Comparison of ENCODE assay signal across 15 mouse cellular contexts in the genomic region with DNA sequence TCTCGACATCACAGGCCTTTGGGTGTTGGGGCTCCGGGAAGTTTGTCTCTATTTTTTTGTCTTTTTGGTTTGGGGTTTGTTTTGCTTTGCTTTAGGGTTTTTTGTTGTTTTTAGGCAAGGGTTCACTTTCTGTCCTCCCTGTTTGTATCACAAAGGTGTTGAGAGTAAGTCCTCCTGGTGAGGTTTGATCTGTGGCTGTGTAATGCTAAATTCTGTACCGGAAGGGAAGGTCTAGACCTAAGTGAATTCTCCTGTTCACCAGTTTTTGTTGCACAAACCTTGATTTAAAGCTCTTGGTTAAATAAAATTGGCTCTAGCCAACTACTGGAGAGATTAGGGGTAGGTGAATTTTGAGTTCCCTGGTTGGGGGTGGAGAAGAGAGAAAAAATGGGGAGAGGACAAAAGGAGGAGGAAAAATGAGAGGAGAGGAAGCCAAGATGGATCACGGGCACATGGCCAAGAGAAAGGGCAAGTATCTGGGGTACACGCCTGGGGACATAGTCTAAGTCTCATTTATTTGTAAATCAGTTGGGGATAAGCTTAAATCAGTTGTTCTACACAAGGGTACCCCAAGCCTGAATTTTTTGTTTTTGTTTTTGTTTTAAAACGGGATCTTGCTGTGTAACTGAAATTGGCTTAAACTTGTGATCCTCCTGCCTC. TPM values are rescaled to one million over a fixed set of nuclear protein-coding genes. Genes with fewer than 3 reads are reported as not detected.
A peak's percentile ranks its signal among the peaks of the same experiment; 100 is the strongest.
DNase-seq lines count a peak whose midpoint lies in the region; ATAC-seq lines count a peak whose summit lies in the region.
"Had no signal": no experiment of that assay in that cellular context is flagged by ENCODE, and none has a peak within 500 bp of the region (broad histone marks: within the 10 kb centered on the region; RNA-seq: fewer than 3 reads in every experiment).

No protein-coding gene starts in this region.

- no peaks in the 10 kb centered on the region for H3K27me3 ChIP-seq in embryonic facial prominence, embryonic 12.5 days
- no peaks in the 10 kb centered on the region for H3K27me3 ChIP-seq in embryonic facial prominence, embryonic 10.5 days (replicated peaks; ENCODE audit: low read depth, poor library complexity, severe bottlenecking)
- H3K27me3 ChIP-seq in kidney, embryonic 14.5 days (ENCODE audit: control insufficient read depth, insufficient read depth, low read length) = no peaks in the 10 kb centered on the region
- H3K27me3 ChIP-seq in neural tube, embryonic 13.5 days = no peaks in the 10 kb centered on the region
- H3K27me3 ChIP-seq: hindbrain, embryonic 12.5 days; liver, embryonic 13.5 days; midbrain, embryonic 12.5 days; stomach, embryonic 15.5 days had no signal

- H3K36me3 ChIP-seq in embryonic facial prominence, embryonic 12.5 days = peaks cover 33% of the 10 kb centered on the region
- peaks cover 58% of the 10 kb centered on the region for H3K36me3 ChIP-seq in embryonic facial prominence, embryonic 10.5 days (replicated peaks)
- H3K36me3 ChIP-seq in kidney, embryonic 14.5 days (ENCODE audit: control insufficient read depth, insufficient read depth, low read length) = peaks cover 37% of the 10 kb centered on the region
- H3K36me3 ChIP-seq in neural tube, embryonic 13.5 days = peaks cover 39% of the 10 kb centered on the region

- no peaks in the 10 kb centered on the region for H3K9me3 ChIP-seq in embryonic facial prominence, embryonic 12.5 days
- H3K9me3 ChIP-seq in embryonic facial prominence, embryonic 10.5 days = no peaks in the 10 kb centered on the region
- no peaks in the 10 kb centered on the region for H3K9me3 ChIP-seq in kidney, embryonic 14.5 days (ENCODE audit: control insufficient read depth, low read length)
- no peaks in the 10 kb centered on the region for H3K9me3 ChIP-seq in neural tube, embryonic 13.5 days
- H3K9me3 ChIP-seq: hindbrain, embryonic 12.5 days; liver, embryonic 13.5 days; midbrain, embryonic 12.5 days; stomach, embryonic 15.5 days had no signal

- 89% methylated on average over 6 of the region's 6 CpGs for WGBS in embryonic facial prominence, embryonic 12.5 days
- WGBS in embryonic facial prominence, embryonic 10.5 days = 92% methylated on average over 6 of the region's 6 CpGs
- WGBS in kidney, embryonic 14.5 days = 92% methylated on average over 6 of the region's 6 CpGs
- WGBS in neural tube, embryonic 13.5 days = 90% methylated on average over 6 of the region's 6 CpGs

- no peak for DNase-seq in embryonic facial prominence, embryonic 10.5 days (ENCODE audit: low spot score)
- DNase-seq in kidney, adult 18-20 months = peak; percentile 26
- DNase-seq in neural tube, embryonic 10.5 days (ENCODE audit: extremely low spot score, low spot score) = no peak
- DNase-seq in gastrocnemius, postnatal 10 days = no peak
- DNase-seq in frontal cortex, adult 2 months (ENCODE audit: extremely low spot score in 1 of 2, low spot score in 1 of 2) = no peak
- DNase-seq: liver, embryonic 13.5 days; thymus, postnatal 14 days had no signal

- 0 out of 2 replicates have a peak overlapping the region, but pooled peaks have one; percentile 50 for H3K27ac ChIP-seq in embryonic facial prominence, embryonic 12.5 days
- H3K27ac ChIP-seq in embryonic facial prominence, embryonic 10.5 days (replicated peaks) = no peak overlapping the region
- no peak overlapping the region for H3K27ac ChIP-seq in kidney, embryonic 14.5 days (ENCODE audit: low read depth, low read length)
- peak overlapping the region; percentile 38; the same call in 1 of the 2 replicates for H3K27ac ChIP-seq in neural tube, embryonic 13.5 days (replicated peaks)
- H3K27ac ChIP-seq: liver, embryonic 13.5 days; midbrain, embryonic 12.5 days; stomach, embryonic 15.5 days had no signal

- H3K4me2 ChIP-seq in embryonic facial prominence, embryonic 12.5 days (replicated peaks) = no peak overlapping the region
- H3K4me2 ChIP-seq in kidney, embryonic 14.5 days (replicated peaks; ENCODE audit: low read depth, low read length) = no peak overlapping the region
- H3K4me2 ChIP-seq in neural tube, embryonic 13.5 days = no peak overlapping the region
- H3K4me2 ChIP-seq: heart, embryonic 11.5 days; hindbrain, embryonic 12.5 days; liver, embryonic 13.5 days; midbrain, embryonic 12.5 days had no signal

- no peak overlapping the region for H3K4me3 ChIP-seq in embryonic facial prominence, embryonic 12.5 days
- no peak overlapping the region for H3K4me3 ChIP-seq in embryonic facial prominence, embryonic 10.5 days
- no peak overlapping the region for H3K4me3 ChIP-seq in kidney, embryonic 14.5 days (ENCODE audit: low read length)
- H3K4me3 ChIP-seq in neural tube, embryonic 13.5 days = no peak overlapping the region
- H3K4me3 ChIP-seq: hindbrain, embryonic 12.5 days; liver, embryonic 13.5 days; midbrain, embryonic 12.5 days; myocyte; stomach, embryonic 15.5 days had no signal

- H3K9ac ChIP-seq in embryonic facial prominence, embryonic 12.5 days = no peak overlapping the region
- no peak overlapping the region for H3K9ac ChIP-seq in kidney, embryonic 14.5 days (ENCODE audit: low read depth, low read length)
- no peak overlapping the region for H3K9ac ChIP-seq in neural tube, embryonic 13.5 days
- H3K9ac ChIP-seq: liver, embryonic 13.5 days; midbrain, embryonic 12.5 days; stomach, embryonic 15.5 days had no signal

- H3K4me1 ChIP-seq in embryonic facial prominence, embryonic 12.5 days = peaks cover 24% of the 10 kb centered on the region; the same call in 1 of the 2 replicates
- peaks cover 25% of the 10 kb centered on the region for H3K4me1 ChIP-seq in embryonic facial prominence, embryonic 10.5 days
- peaks cover 19% of the 10 kb centered on the region for H3K4me1 ChIP-seq in kidney, embryonic 14.5 days (ENCODE audit: control insufficient read depth, insufficient read depth, low read length)
- peaks cover 14% of the 10 kb centered on the region; the same call in 1 of the 2 replicates for H3K4me1 ChIP-seq in neural tube, embryonic 13.5 days (replicated peaks)
- H3K4me1 ChIP-seq: midbrain, embryonic 12.5 days had no signal

- no peak for ATAC-seq in embryonic facial prominence, embryonic 12.5 days (ENCODE audit: insufficient number of reproducible peaks, insufficient read depth, low FRiP score, low TSS enrichment)
- ATAC-seq in kidney, embryonic 14.5 days (ENCODE audit: low FRiP score, low TSS enrichment) = no peak
- no peak for ATAC-seq in neural tube, embryonic 13.5 days (ENCODE audit: low read depth)

RNA-seq across cellular contexts. Expression of a gene that starts 18.7 kb away (rescaled TPM):
- polyA plus RNA-seq in embryonic facial prominence, embryonic 12.5 days (2016; fragmentation: Nextera tagmentation; extraction: Ambion mirVana) = 15.8 and 17.4 TPM in 2 replicates
- polyA plus RNA-seq in embryonic facial prominence, embryonic 10.5 days (2016; fragmentation: Nextera tagmentation; extraction: Ambion mirVana) = 18.6 and 20.8 TPM in 2 replicates
- 13.4 and 26.6 TPM in 2 replicates for polyA plus RNA-seq in kidney, embryonic 14.5 days (2014; fragmentation: Nextera tagmentation; extraction: Ambion mirVana)
- polyA plus RNA-seq in neural tube, embryonic 13.5 days (2015; fragmentation: Nextera tagmentation; extraction: Ambion mirVana) = 23.5 and 28.4 TPM in 2 replicates
- 10 to 100 TPM; 57.4 to 57.6 TPM for total RNA-seq in gastrocnemius, postnatal 10 days (2021)
- polyA plus RNA-seq in frontal cortex, adult 2 months (2012; rRNA removed) = 18.5 and 19.4 TPM in 2 replicates

RNA-seq across cellular contexts. Expression of a gene that starts 32.3 kb away (rescaled TPM):
- 41.8 and 44.7 TPM in 2 replicates for polyA plus RNA-seq in embryonic facial prominence, embryonic 12.5 days (2016; fragmentation: Nextera tagmentation; extraction: Ambion mirVana)
- 41.7 and 42.8 TPM in 2 replicates for polyA plus RNA-seq in embryonic facial prominence, embryonic 10.5 days (2016; fragmentation: Nextera tagmentation; extraction: Ambion mirVana)
- polyA plus RNA-seq in kidney, embryonic 14.5 days (2014; fragmentation: Nextera tagmentation; extraction: Ambion mirVana) = 39.4 and 43.2 TPM in 2 replicates
- 47.4 and 52.6 TPM in 2 replicates for polyA plus RNA-seq in neural tube, embryonic 13.5 days (2015; fragmentation: Nextera tagmentation; extraction: Ambion mirVana)
- 10 to 100 TPM; 21.0 to 25.3 TPM for total RNA-seq in gastrocnemius, postnatal 10 days (2021)
- 37.0 and 40.7 TPM in 2 replicates for polyA plus RNA-seq in frontal cortex, adult 2 months (2012; rRNA removed)

Comparison
In these comparisons a context has a peak if more than half of its experiments do, and no peak if none do; other contexts are left out.
1. H3K27ac ChIP-seq: peak in embryonic facial prominence, embryonic 12.5 days (single experiment) and neural tube, embryonic 13.5 days (single experiment); none in embryonic facial prominence, embryonic 10.5 days (single experiment) and kidney, embryonic 14.5 days (single experiment).